Mouse (Mus musculus) C2C12 (cell line): ENCODE measurements around the gene Als2cl. TPM values are rescaled to one million over a fixed set of nuclear protein-coding genes. Genes with fewer than 3 reads are reported as not detected.

Experiments used
- H3K27me3 ChIP-seq: one replicate; pipeline ENCODE4 v1.6.1; 2011; ENCODE audit not compliant: control insufficient read depth, insufficient read depth, insufficient read length
- H3K36me3 ChIP-seq: one replicate; pipeline ENCODE4 v1.6.1; 2011; ENCODE audit not compliant: control insufficient read depth, insufficient read depth
- H3K4me3 ChIP-seq: one replicate; pipeline ENCODE4 v1.5.1; 2011; ENCODE audit warnings: mild to moderate bottlenecking, control low read depth; ENCODE audit not compliant: poor library complexity, insufficient read depth, severe bottlenecking
- H3K79me2 ChIP-seq: one replicate; pipeline ENCODE4 v1.6.1; 2011; ENCODE audit not compliant: control insufficient read depth, insufficient read depth
- H3K79me3 ChIP-seq: one replicate; pipeline ENCODE4 v1.6.1; 2011; ENCODE audit warnings: low read depth, control low read depth
- H3ac ChIP-seq: one replicate; pipeline ENCODE3; 2011; ENCODE audit warnings: low read depth; ENCODE audit not compliant: control insufficient read depth, insufficient read length
- CEBPB ChIP-seq: IDR thresholded peaks from one replicate; pipeline ENCODE4 v1.6.1; 2011; ENCODE audit warnings: low read depth, mild to moderate bottlenecking, control low read depth, moderate library complexity
- CTCF ChIP-seq: IDR thresholded peaks from one replicate; pipeline ENCODE4 v1.5.1; 2011; ENCODE audit not compliant: control insufficient read depth, insufficient read depth, insufficient read length
- FOSL1 ChIP-seq: IDR thresholded peaks from one replicate; pipeline ENCODE4 v1.8.0; 2011; ENCODE audit warnings: mild to moderate bottlenecking, low read length; ENCODE audit not compliant: poor library complexity, insufficient read depth, severe bottlenecking
- MAX ChIP-seq: IDR thresholded peaks from one replicate; pipeline ENCODE4 v1.6.1; 2011; ENCODE audit warnings: mild to moderate bottlenecking, control low read depth
- MYOD1 ChIP-seq: IDR thresholded peaks from one replicate; pipeline ENCODE4 v1.6.1; 2011; ENCODE audit warnings: low read depth; ENCODE audit not compliant: control insufficient read depth, insufficient read length
- MYOG ChIP-seq: IDR thresholded peaks from one replicate; pipeline ENCODE4 v1.6.1; 2011; ENCODE audit not compliant: control insufficient read depth, insufficient read length; ENCODE audit errors: extremely low read depth
- USF1 ChIP-seq: IDR thresholded peaks from one replicate; pipeline ENCODE4 v1.6.1; 2011; ENCODE audit warnings: low read depth, mild to moderate bottlenecking, control low read depth, moderate library complexity
- polyA plus RNA-seq: library from polyadenylated mRNA; unstranded; fragments of >200 nt; fragmentation: generic; extraction: Trizol; gene quantifications from one replicate; pipeline ENCODE4 v1.2.1, GENCODE M21; 2012; ENCODE audit warnings: missing spikeins

Als2cl gene
- polyA plus RNA-seq, 1 experiment, result 2.6 TPM

- Histone ChIP-seq H3K4me3 (no peak overlapping the region), H3K79me3 (no peaks in the 10 kb centered on the region), H3K36me3 (no peaks in the 10 kb centered on the region), H3ac (no peak overlapping the region), H3K79me2 (no peaks in the 10 kb centered on the region), H3K27me3 (peaks cover 5% of the 10 kb centered on the region)
- no peak for TF ChIP-seq MYOD1
- TF ChIP-seq MAX, result no peak
- TF ChIP-seq CTCF, result no peak
- TF ChIP-seq FOSL1, result no peak
- no peak for TF ChIP-seq USF1
- TF ChIP-seq MYOG, result no peak
- TF ChIP-seq CEBPB, result no peak
Measured at GRCm38 (mm10) chr9:110858523-110858922, 21.1 kb upstream of the Als2cl start.

GRCm38 (mm10) chr9:110858967-110859596, 20.6 kb upstream of the Als2cl start:
- Histone ChIP-seq H3K36me3 (no peaks in the 10 kb centered on the region), H3K4me3 (no peak overlapping the region), H3K27me3 (peaks cover 5% of the 10 kb centered on the region), H3ac (no peak overlapping the region), H3K79me3 (no peaks in the 10 kb centered on the region), H3K79me2 (no peaks in the 10 kb centered on the region)
- TF ChIP-seq FOSL1, result no peak
- TF ChIP-seq USF1, result no peak
- no peak for TF ChIP-seq CTCF
- no peak for TF ChIP-seq CEBPB
- TF ChIP-seq MYOG, result no peak
- no peak for TF ChIP-seq MYOD1
- TF ChIP-seq MAX, result no peak

GRCm38 (mm10) chr9:110871030-110871429, 8.6 kb upstream of the Als2cl start:
- TF ChIP-seq MAX (no peak), USF1 (no peak), MYOD1 (no peak), CEBPB (no peak), CTCF (peak; percentile 61), MYOG (no peak), FOSL1 (no peak)
- no peak overlapping the region for H3ac ChIP-seq
- H3K79me3 ChIP-seq, result no peaks in the 10 kb centered on the region
- H3K36me3 ChIP-seq, result no peaks in the 10 kb centered on the region
- H3K79me2 ChIP-seq, result no peaks in the 10 kb centered on the region
- peaks cover 13% of the 10 kb centered on the region for H3K27me3 ChIP-seq
- H3K4me3 ChIP-seq, result no peak overlapping the region

GRCm38 (mm10) chr9:110873681-110874659, 5.7 kb upstream of the Als2cl start:
- Histone ChIP-seq H3K27me3 (peaks cover 13% of the 10 kb centered on the region), H3ac (no peak overlapping the region), H3K36me3 (no peaks in the 10 kb centered on the region), H3K79me3 (no peaks in the 10 kb centered on the region), H3K4me3 (no peak overlapping the region), H3K79me2 (no peaks in the 10 kb centered on the region)
- no peak for TF ChIP-seq CEBPB
- TF ChIP-seq USF1, result no peak
- no peak for TF ChIP-seq CTCF
- TF ChIP-seq FOSL1, result no peak
- TF ChIP-seq MYOD1, result no peak
- TF ChIP-seq MYOG, result no peak
- TF ChIP-seq MAX, result no peak

- Histone ChIP-seq H3K4me3 (no peak overlapping the region), H3ac (no peak overlapping the region), H3K79me2 (no peaks in the 10 kb centered on the region), H3K27me3 (peaks cover 13% of the 10 kb centered on the region), H3K36me3 (no peaks in the 10 kb centered on the region), H3K79me3 (no peaks in the 10 kb centered on the region)
- no peak for TF ChIP-seq MYOD1
- no peak for TF ChIP-seq CTCF
- TF ChIP-seq CEBPB, result no peak
- TF ChIP-seq FOSL1, result no peak
- no peak for TF ChIP-seq MAX
- no peak for TF ChIP-seq MYOG
- no peak for TF ChIP-seq USF1
Measured at GRCm38 (mm10) chr9:110874660-110875191, 4.9 kb upstream of the Als2cl start.
